Mouse (Mus musculus): ENCODE measurements around the gene F12. TPM values are rescaled to one million over a fixed set of nuclear protein-coding genes. Genes with fewer than 3 reads are reported as not detected.

The F12 gene
- polyA plus RNA-seq, 1 experiment = 0.64 TPM

DNA sequence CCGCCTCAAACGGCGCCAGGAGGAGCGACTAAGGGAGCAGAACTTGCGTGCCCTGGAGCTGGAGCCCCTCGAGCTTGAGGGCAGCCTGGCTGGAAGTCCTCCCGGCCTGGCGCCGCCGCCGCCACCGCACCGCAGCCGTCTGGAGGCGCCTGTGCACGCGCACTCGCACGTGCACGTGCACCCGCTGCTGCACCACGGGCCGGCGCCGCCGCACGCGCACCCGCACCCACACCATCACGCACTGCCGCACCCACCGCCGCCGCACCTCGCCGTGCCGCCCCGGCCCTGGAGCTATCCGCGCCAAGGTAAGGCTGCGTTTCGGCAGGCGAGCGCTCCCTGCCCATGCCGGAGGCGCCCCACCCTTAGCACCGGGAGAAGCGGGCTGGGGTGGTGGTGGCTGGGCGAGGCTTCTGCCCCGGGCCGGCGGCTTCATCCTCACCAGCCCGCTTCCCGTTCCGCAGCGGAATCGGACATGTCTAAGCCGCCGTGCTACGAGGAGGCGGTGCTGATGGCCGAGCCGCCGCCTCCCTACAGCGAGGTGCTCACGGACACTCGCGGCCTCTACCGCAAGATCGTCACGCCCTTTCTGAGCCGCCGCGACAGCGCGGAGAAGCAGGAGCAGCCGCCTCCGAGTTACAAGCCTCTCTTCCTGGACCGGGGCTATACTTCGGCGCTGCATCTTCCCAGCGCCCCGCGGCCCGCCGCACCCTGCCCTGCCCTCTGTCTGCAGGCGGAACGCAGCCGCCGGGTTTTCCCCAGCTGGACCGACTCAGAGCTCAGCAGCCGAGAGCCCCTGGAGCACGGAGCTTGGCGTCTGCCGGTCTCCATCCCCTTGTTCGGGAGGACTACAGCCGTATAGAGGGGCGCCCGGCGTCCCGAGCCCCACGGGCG lies 45.8 kb upstream of the F12 start:
- WGBS = 1% methylated on average over 102 of the region's 103 CpGs
- no peaks in the 10 kb centered on the region; the same call in 1 of the 2 replicates for H3K27me3 ChIP-seq (ENCODE audit: control insufficient read depth, insufficient read depth, low read length)

DNA sequence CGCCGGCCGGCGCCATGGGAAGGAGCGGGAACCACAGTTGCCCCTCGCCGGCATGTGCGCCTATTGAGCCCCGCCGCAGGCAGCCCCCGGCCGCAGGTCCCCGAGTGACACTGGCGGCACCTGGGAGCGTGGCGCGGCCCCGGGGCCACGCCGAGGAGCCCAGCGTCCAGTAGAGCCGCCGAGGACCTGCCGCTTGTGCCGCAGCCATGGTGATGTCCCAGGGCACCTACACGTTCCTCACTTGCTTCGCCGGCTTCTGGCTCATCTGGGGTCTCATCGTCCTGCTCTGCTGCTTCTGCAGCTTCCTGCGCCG lies 45.2 kb upstream of the F12 start:
- TF ChIP-seq CTCF (IDR thresholded peaks at IDR 0.05; ENCODE audit: extremely low read depth, insufficient read depth, insufficient read length, insufficient replicate concordance) (no peak), POLR2A (IDR thresholded peaks at IDR 0.05; ENCODE audit: low read depth, low read length) (no peak)
- Histone ChIP-seq H3K36me3 (ENCODE audit: control insufficient read depth, insufficient read depth, low read length) (no peaks in the 10 kb centered on the region), H3K27ac (ENCODE audit: insufficient read depth, low read length) (0 out of 2 replicates have a peak overlapping the region, but pooled peaks have one; percentile 3), H3K4me3 (ENCODE audit: extremely low read depth, insufficient read depth, insufficient read length) (peak overlapping the region; percentile 63; the same call in 1 of the 2 replicates), H3K4me1 (ENCODE audit: control insufficient read depth, insufficient read depth, insufficient read length) (peaks cover 28% of the 10 kb centered on the region), H3K27me3 (ENCODE audit: control insufficient read depth, insufficient read depth, low read length) (no peaks in the 10 kb centered on the region; the same call in 1 of the 2 replicates)
- DNase-seq (ENCODE audit: low read depth in 1 of 2, low spot score in 2 of 2) = no peak
- WGBS = 1% methylated on average over 31 of the region's 31 CpGs

More for the DNA sequence above, 45.8 kb upstream of the F12 start:
- TF ChIP-seq POLR2A (IDR thresholded peaks at IDR 0.05; ENCODE audit: low read depth, low read length) = no peak
- no peak for TF ChIP-seq CTCF (IDR thresholded peaks at IDR 0.05; ENCODE audit: extremely low read depth, insufficient read depth, insufficient read length, insufficient replicate concordance)
- peak overlapping the region; percentile 63 for H3K4me3 ChIP-seq (ENCODE audit: extremely low read depth, insufficient read depth, insufficient read length)
- H3K27ac ChIP-seq (ENCODE audit: insufficient read depth, low read length) = 0 out of 2 replicates have a peak overlapping the region, but pooled peaks have one; percentile 8
- peak in 1 of 2 experiments; percentile 59 for DNase-seq (ENCODE audit: low read depth in 1 of 2, low spot score in 2 of 2)
- H3K36me3 ChIP-seq (ENCODE audit: control insufficient read depth, insufficient read depth, low read length) = no peaks in the 10 kb centered on the region
- H3K4me1 ChIP-seq (ENCODE audit: control insufficient read depth, insufficient read depth, insufficient read length) = peaks cover 28% of the 10 kb centered on the region

DNA sequence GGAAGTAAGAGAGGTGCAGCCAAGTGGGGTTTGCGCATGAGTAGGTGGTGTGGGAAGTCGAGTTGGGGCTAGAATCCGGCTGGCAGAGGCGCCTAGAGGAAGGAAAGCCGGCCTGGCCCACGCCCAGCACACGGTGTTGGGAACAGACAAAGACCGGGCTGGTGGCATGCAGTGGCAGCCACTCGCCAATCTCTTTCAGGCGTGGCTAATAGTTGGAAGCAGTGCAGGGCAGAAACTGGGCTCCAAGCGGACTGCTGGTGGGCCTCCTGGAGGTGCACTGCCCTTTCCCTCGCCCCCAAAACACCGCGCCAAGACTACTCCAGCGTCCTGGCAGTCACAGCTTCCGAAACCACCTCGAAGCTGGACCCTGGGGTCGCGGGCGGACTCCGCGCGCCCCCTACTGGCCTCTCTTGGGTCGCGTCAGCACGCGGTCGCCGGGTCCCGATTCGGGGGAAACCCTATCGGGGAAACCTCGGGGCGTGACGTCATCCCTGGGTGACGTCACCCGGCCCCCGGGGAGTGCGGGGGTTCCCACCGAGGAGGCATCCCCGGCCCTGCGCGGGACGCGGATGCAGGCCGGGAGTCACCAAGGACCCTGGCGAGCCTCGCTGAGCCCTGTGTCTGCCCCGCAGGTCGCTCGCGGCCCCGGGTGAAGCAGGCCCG lies 44.7 kb upstream of the F12 start:
- H3K4me1 ChIP-seq (ENCODE audit: control insufficient read depth, insufficient read depth, insufficient read length) = peaks cover 28% of the 10 kb centered on the region
- H3K4me3 ChIP-seq (ENCODE audit: extremely low read depth, insufficient read depth, insufficient read length) = peak overlapping the region; percentile 63
- H3K27ac ChIP-seq (ENCODE audit: insufficient read depth, low read length) = 0 out of 2 replicates have a peak overlapping the region, but pooled peaks have one; percentile 3
- peak; percentile 78 to 82 for DNase-seq (ENCODE audit: low read depth in 1 of 2, low spot score in 2 of 2)
- no peaks in the 10 kb centered on the region for H3K36me3 ChIP-seq (ENCODE audit: control insufficient read depth, insufficient read depth, low read length)
- under 1% methylated on average over 54 of the region's 54 CpGs for WGBS
- no peaks in the 10 kb centered on the region; the same call in 1 of the 2 replicates for H3K27me3 ChIP-seq (ENCODE audit: control insufficient read depth, insufficient read depth, low read length)
- TF ChIP-seq POLR2A (IDR thresholded peaks at IDR 0.05; ENCODE audit: low read depth, low read length) (no peak), CTCF (IDR thresholded peaks at IDR 0.05; ENCODE audit: extremely low read depth, insufficient read depth, insufficient read length, insufficient replicate concordance) (peak; percentile 93)

DNA sequence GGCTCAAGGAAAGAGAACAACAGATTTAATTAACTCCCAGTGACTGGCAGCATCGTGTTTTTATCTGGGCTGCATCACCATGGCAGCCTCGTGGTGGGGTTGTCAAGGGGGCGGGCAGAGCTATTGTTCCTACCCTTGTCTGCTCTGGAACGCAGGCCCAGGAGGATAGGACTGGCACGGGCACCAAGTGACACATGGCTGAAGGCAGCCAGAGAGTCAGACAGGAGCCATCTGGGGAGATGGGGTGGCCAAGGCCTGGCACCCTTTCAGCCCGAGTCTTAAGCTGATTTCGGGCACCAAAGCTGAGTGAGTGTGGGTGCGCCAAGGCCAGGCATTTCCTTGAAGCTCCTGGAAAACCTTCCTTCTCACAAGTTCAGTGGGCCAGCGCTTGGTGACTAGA lies 43.8 kb upstream of the F12 start:
- Histone ChIP-seq H3K27ac (ENCODE audit: insufficient read depth, low read length) (no peak overlapping the region), H3K27me3 (ENCODE audit: control insufficient read depth, insufficient read depth, low read length) (no peaks in the 10 kb centered on the region; the same call in 1 of the 2 replicates), H3K36me3 (ENCODE audit: control insufficient read depth, insufficient read depth, low read length) (no peaks in the 10 kb centered on the region), H3K4me1 (ENCODE audit: control insufficient read depth, insufficient read depth, insufficient read length) (peaks cover 32% of the 10 kb centered on the region), H3K4me3 (ENCODE audit: extremely low read depth, insufficient read depth, insufficient read length) (no peak overlapping the region)
- no peak for DNase-seq (ENCODE audit: low read depth in 1 of 2, low spot score in 2 of 2)
- TF ChIP-seq CTCF (IDR thresholded peaks at IDR 0.05; ENCODE audit: extremely low read depth, insufficient read depth, insufficient read length, insufficient replicate concordance) = no peak
- TF ChIP-seq POLR2A (IDR thresholded peaks at IDR 0.05; ENCODE audit: low read depth, low read length) = no peak
- 64% methylated on average over 9 of the region's 9 CpGs for WGBS

DNA sequence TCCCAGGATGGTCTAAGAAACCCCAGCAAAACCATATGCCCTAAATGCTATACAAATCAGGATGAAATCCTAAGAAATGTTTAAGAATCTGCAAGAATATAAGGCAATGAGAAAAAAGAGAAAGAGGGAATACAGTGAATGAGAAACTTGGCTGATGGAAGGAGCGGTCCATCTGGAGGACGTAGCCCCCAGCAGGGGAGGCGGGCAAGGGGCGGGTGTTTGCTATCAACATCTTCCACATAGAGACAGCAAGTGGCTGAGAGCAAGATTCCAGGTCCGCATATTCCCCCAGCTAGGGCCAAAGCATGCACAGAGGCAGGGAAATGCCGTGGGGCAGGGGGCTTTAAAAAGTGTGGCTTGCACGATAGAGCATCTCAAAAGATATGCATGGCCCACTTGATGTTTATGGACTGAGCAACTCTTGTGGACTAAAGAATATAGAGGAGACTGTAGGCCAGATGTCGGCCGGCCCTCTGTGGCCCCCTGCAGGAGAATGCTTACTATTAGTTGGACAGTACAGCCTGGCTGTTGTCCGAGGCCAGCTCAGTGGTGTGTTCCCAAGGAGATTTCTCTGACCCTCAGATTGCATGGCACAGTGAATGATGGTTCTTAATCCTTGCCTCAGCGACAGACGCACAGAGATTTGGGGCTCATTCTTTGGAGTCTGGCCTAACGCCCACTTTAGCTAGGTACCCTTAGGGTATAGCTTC lies 42.4 kb upstream of the F12 start:
- TF ChIP-seq POLR2A (IDR thresholded peaks at IDR 0.05; ENCODE audit: low read depth, low read length) (no peak), CTCF (IDR thresholded peaks at IDR 0.05; ENCODE audit: extremely low read depth, insufficient read depth, insufficient read length, insufficient replicate concordance) (peak; percentile 31; the same call in 1 of the 2 replicates)
- WGBS = 51% methylated on average over 13 of the region's 13 CpGs
- Histone ChIP-seq H3K36me3 (ENCODE audit: control insufficient read depth, insufficient read depth, low read length) (no peaks in the 10 kb centered on the region), H3K4me1 (ENCODE audit: control insufficient read depth, insufficient read depth, insufficient read length) (peaks cover 35% of the 10 kb centered on the region), H3K27ac (ENCODE audit: insufficient read depth, low read length) (no peak overlapping the region), H3K27me3 (ENCODE audit: control insufficient read depth, insufficient read depth, low read length) (no peaks in the 10 kb centered on the region; the same call in 1 of the 2 replicates), H3K4me3 (ENCODE audit: extremely low read depth, insufficient read depth, insufficient read length) (no peak overlapping the region)
- DNase-seq (ENCODE audit: low read depth in 1 of 2, low spot score in 2 of 2) = peak in 1 of 2 experiments; percentile 54

DNA sequence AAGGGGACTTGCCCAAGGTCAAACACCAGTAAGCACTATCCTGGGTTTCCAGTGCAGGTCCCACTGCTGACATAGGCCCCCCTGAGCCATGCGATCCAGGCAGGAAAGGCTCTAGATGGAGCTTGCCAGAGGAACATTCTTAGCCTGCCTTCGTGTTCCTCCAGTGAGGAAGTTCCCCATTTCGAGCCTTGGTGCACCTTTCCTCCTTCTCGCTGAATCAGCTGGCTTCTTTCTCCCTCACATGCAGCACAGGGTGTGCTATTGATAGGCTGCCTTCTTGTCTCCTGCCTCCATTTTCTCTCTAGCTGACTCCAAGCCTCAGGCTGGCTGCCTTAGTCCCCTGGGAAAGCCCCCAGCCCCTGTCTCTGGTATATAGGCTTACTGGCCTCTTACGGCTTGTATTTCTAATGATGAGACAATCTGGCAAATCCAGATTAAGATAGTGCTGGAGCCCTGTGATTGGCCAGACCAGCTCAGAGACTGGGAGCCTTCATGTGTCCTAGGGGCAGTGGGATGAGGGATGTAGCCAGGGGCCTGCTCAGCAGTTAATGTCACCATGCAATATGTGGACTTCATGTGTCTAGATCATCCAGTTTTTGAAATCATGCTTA lies 39.3 kb upstream of the F12 start:
- H3K4me1 ChIP-seq (ENCODE audit: control insufficient read depth, insufficient read depth, insufficient read length) = peaks cover 24% of the 10 kb centered on the region
- H3K36me3 ChIP-seq (ENCODE audit: control insufficient read depth, insufficient read depth, low read length) = peaks cover 6% of the 10 kb centered on the region
- no peak overlapping the region for H3K4me3 ChIP-seq (ENCODE audit: extremely low read depth, insufficient read depth, insufficient read length)
- H3K27ac ChIP-seq (ENCODE audit: insufficient read depth, low read length) = no peak overlapping the region
- TF ChIP-seq CTCF (IDR thresholded peaks at IDR 0.05; ENCODE audit: extremely low read depth, insufficient read depth, insufficient read length, insufficient replicate concordance) = no peak
- no peak for DNase-seq (ENCODE audit: low read depth in 1 of 2, low spot score in 2 of 2)
- WGBS = 33% methylated on average over 5 of the region's 5 CpGs
- no peaks in the 10 kb centered on the region for H3K27me3 ChIP-seq (ENCODE audit: control insufficient read depth, insufficient read depth, low read length)

Measured in spleen, adult 2 months (tissue).